Mouse (Mus musculus): Measurements from ENCODE around the gene Uhmk1.
A peak's percentile ranks its signal among the peaks of the same experiment; 100 is the strongest.

Uhmk1 gene

GRCm38 (mm10) chr1:170173991-170174813 lies 41.0 kb downstream of the Uhmk1 start:
- DNase-seq, result no peak

DNA sequence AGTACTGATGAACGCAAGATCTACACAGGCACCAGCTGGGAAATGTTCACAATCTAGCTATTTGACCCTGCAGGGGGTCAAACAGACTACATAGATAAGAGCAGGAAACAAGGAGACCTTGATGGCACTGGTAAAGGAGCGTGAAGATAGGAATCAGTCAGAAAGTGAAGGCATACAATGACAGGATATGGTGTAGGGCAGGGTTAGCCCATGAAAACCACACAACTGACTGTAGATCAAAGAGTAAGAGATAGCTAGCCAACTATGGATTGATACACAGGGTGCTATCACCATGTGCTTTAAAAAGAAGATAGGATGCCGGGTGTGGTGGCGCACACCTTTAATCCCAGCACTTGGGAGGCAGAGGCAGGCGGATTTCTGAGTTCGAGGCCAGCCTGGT lies 47.4 kb downstream of the Uhmk1 start:
- no peak for DNase-seq

DNA sequence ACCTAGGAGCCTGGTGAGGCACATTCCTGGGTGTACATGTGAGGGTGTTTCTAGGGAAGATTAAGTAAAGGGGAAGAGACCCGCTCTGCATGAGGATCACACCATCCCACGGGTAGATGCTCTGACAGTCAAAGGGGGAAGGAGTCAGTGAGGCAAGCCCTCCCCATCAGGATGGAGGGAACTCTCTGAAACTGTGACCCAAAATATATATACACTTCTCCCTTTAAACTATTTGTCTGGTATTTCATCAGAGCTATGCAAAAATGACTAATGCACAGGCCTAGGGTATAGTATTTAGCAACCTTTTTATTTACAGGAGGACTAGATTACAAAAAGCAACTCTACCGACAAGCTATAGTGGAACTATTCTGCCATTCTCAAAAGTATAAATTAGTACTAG lies 50.3 kb downstream of the Uhmk1 start:
- no peak for DNase-seq

- DNase-seq, result no peak
These were observed 51.1 kb downstream of the Uhmk1 start for GRCm38 (mm10) chr1:170164053-170164614.

- no peak for DNase-seq
These were observed 51.7 kb downstream of the Uhmk1 start for GRCm38 (mm10) chr1:170163398-170163943.

GRCm38 (mm10) chr1:170161852-170162251 lies 53.3 kb downstream of the Uhmk1 start:
- peak; percentile 63 to 69 for DNase-seq

- no peak for DNase-seq
These were observed 54.7 kb downstream of the Uhmk1 start for GRCm38 (mm10) chr1:170160397-170160938.

DNA sequence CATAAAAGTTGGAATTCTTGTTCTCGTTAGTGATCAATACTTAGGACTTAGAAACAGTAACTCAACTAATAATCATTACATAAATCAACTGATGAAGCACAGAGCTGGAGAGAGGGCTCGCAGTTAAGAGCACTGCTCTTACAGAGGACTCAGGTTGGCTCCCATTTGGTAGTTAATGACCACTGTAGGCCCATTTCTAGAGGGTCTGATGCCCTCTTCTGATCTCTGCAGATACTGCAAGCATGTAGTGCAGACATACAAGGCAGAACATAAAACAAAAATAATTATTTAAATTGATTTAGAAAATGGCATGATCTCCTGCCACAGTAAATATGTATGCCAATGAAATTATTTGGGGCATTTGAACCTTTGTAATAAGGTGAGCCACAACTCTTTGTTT lies 55.5 kb downstream of the Uhmk1 start:
- DNase-seq, result no peak

DNA sequence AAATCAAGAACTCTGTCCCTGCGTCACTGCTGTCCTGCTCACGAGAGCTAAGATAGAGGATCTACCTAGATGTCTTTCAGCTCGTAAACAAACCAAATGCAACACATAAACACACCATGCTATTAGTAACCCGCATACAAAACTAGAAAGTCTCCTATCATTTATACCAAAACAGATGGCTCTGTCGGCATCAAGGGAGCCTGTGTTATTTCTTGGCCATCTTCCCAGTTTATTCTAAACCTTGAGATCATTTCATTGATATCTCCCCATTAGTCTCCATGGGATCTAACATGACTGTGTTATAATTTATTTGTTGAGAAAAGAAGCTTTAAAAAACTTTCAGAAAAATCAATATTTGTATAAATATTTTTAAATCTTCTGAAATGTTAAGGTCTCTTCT lies 59.4 kb downstream of the Uhmk1 start:
- no peak for DNase-seq

- no peak for DNase-seq
These were observed 59.9 kb downstream of the Uhmk1 start for GRCm38 (mm10) chr1:170155298-170155697.

GRCm38 (mm10) chr1:170153986-170154385 lies 61.2 kb downstream of the Uhmk1 start:
- no peak for DNase-seq

GRCm38 (mm10) chr1:170152552-170152951 lies 62.6 kb downstream of the Uhmk1 start:
- no peak for DNase-seq

DNA sequence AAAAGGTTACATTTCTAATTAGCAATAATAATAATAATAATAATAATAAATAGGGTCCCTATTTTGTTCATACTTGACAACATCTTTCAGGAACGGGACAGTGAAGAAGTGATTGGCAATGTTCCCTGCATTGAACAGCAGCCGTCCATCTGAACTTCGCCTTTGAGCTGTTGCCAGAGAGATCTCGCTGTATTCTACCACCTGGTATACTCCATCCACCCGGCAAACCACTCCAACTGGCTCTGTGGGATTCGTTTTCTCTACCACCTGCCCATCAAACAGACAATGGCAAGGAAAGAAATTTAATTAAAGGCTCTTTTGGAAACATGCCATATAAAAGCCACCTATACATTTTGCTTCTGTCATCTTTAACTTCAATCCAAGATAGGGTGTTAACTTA lies 64.3 kb downstream of the Uhmk1 start:
- DNase-seq, result no peak

GRCm38 (mm10) chr1:170149756-170150155 lies 65.4 kb downstream of the Uhmk1 start:
- DNase-seq, result no peak

DNA sequence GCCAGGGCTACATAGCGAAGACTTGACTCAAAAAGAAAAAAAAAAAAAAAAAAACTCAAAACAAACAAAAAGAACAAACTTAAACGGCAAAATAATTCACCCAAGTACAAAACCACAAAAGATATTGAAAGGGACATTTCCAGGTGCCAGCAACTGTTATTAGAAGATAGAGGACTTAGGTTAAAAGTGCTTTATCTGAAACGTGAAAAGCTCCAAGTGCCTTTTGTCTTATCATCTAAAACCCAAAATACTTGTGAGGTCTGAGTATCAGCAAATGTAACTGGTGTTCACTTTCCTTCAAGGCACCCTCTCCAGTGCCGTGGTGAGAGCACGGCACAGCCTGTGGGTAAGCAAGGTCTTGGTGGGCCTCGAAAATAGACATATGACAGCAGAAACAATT lies 66.7 kb downstream of the Uhmk1 start:
- no peak for DNase-seq

GRCm38 (mm10) chr1:170147651-170148448 lies 67.3 kb downstream of the Uhmk1 start:
- no peak for DNase-seq

DNA sequence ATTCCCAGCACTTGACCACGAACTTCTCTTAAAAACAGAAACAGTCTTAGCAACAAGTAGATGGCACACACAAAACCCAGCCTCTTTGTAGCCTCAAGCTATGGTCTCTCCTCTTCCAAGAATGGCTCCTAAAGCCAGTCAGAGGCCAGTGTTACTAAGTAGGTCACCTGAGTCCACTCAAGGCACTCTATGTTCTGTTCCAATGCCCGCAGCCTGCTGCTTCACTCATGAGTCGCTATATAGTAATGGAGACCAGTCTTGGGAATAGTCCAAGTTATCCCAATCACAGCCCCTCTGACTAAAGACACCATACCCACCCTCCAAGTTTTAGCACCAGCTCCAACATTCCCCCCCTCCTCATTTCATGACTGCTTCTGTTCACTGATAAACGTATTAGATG lies 69.6 kb downstream of the Uhmk1 start:
- DNase-seq, result no peak

All from lung, postnatal 4 days (tissue).